Mouse (Mus musculus) layer of hippocampus, adult 9-10 months (tissue): ENCODE data around the gene Fgl2.

Experiments
- DNase-seq: peaks from one replicate; pipeline ENCODE4 v3.0.0; 2022; ENCODE audit warnings: low spot score

The Fgl2 gene

DNA sequence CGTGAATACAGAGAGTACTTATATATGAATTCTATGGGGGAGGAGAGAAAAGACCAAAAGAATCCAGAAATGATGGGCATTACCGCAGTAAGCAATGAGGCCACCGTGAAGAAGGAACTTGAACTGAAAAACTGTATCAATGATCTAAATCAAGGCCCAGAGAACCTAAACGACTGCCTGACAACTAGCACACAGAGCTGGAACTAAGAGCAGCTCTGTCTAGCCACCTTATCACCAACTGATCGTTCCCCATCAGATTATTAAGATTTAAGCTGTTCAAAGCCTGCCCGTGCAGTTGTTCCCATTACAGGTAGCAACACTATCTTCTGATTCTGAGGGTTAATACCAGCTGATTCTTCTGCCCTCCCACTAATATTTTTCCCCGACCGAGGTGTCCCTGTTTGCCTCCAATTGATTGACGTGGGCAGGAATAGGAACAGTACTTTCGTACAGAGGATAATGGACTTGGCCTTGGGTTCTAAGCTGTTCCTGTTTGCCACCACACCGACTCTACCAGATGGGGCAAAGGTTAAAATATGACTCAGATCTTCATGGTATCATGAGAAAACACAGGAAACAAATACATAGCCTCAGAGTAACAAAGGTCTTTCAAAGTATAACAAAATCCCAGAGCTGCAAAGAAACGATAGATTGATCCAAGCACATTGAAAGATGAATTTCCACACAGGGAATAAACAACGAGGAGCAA lies 12.0 kb downstream of the Fgl2 start:
- no peak for DNase-seq

- no peak for DNase-seq
Measured at GRCm38 (mm10) chr5:21384976-21385375, 12.5 kb downstream of the Fgl2 start.

- no peak for DNase-seq
Measured at GRCm38 (mm10) chr5:21386432-21386831, 14.0 kb downstream of the Fgl2 start.

- no peak for DNase-seq
Measured at GRCm38 (mm10) chr5:21387340-21387739, 14.9 kb downstream of the Fgl2 start.

DNA sequence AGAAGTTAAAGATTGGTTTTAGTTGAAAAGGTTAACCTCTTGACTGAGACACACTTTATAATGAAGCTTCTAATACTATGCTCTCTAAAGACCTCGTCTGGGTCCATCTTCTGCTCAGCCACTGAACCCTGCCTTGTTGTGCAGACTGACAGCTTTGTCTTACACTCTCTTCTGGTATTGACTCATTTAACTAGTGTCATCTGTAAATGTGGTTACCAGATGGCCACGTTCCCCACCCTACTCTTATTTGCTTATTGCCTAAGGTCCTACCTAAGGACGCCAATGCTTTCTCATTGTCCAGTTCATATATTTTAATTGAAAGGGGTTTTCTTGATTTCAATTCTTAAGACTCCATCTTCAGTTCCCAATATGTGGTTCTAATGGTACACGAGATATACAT lies 16.4 kb downstream of the Fgl2 start:
- no peak for DNase-seq

GRCm38 (mm10) chr5:21391616-21392384 lies 19.4 kb downstream of the Fgl2 start:
- DNase-seq = no peak

DNA sequence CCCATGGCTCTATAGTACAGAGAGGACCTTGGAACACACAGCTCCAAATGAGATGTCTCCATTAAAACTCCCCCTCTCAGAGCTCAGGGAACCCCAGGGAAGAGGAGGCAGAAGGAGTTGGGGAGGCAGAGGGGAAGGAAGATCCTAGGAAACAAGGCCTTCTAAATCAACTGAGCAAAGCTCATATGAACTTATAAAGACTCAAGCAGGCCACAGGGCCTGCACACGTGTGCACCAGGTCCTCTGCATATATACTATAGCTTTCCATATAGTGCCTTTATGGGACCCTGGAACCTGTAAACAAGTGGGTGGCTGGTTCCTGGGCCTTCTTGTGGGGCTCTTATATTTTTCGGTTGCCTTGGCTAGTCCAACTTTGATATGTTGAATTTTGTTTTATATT lies 22.1 kb downstream of the Fgl2 start:
- DNase-seq = no peak

DNA sequence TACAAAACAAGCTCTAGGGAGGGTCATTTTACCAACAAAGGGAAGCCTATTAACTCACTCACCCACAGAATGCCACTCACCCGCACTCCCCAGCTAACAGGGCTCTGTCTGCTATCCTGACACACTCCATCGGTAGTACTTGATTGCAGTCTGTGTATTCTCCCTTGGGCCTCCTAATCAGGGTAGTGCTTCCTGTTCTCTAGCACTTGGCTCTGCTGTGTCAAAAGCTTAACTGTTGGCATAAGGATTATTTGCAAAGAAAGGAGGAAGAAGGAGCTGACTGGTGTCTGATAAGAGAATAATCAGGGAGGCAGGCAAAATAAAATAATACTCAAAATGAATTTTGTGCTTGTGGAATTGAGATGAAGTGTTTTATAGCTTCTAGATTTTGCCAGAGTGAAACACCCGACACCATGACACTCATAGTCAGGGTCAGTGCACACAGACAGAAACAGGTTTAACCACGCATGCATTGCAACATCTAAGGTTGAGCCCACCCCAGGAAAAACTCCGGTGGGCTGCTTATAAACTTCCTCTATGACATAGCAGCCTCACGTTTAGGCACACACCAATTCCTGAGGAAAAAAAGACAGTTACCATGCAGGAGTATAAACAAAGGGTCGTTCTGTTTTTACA lies 22.9 kb downstream of the Fgl2 start:
- no peak for DNase-seq

- no peak for DNase-seq
Measured at GRCm38 (mm10) chr5:21411261-21411666, 38.8 kb downstream of the Fgl2 start.

DNA sequence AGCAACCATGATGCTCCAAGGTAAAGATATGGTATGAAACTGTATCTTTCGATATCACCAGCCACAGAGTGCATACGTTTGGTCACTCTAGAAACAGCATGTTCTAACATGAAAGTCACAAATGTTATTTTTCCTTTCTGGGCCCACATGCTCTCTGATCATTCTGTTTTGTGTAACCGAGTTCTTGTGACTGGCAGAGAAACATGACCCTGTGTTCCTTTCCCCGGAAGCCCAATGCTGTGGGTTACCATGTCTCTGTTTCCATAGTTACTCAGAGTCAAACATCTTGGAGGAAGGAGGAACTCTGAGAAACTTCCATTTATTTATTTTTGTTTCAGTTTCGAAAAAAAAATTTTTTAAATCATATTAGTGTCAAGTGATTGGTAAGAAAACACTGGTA lies 39.6 kb downstream of the Fgl2 start:
- DNase-seq = no peak

- DNase-seq = no peak
Measured at GRCm38 (mm10) chr5:21413322-21413721, 40.9 kb downstream of the Fgl2 start.

DNA sequence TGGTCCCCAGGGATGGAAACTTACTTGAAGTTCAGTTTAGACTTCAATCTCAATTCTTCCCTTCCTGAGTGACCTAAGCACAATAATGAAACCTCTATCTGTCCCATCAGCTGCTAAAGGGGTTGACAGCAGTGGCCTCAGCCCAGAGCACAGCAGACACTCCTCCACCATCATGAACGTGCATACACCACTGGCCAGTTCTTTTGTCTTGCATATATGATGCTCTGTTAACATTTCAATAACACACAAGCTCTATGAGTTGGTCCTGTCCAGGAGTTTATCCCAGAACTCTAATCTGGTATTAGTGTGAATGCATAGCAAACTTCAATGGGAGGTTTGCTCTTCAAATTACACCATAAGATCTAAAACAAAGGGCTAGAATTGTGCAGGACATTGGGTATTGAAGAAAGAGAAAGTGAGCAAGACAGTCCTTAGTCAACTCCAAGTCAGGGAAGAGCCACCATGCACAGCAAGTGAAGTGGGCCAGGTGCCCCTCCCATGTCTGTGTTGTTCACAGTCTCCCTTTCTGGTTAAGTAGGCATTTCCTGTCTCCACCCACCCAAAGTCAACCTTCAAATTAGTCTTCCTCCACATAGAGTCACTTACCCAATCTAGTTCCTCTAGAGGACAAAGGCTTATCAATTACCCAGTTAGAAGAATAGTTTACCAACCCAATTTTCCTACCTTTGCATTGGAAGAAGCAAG lies 41.8 kb downstream of the Fgl2 start:
- no peak for DNase-seq

DNA sequence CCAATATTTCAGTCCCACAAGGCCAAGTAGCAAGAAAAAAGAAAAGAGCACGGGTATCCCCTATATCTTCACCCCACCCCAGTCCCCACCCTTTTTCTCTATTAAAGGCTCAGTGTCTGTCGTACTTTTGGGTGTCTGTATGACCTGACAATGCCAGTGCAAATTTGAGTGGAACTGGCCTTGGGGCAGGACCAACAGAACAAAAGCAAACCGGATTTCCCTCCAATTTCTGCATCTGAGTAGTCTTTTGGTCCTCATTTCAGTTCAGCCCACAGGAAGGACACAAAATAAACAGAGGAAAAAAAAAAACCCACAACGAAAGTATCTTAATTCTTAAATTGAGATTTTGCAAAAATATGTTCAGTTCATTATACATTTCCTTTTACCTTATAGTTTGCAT lies 46.2 kb downstream of the Fgl2 start:
- no peak for DNase-seq

DNA sequence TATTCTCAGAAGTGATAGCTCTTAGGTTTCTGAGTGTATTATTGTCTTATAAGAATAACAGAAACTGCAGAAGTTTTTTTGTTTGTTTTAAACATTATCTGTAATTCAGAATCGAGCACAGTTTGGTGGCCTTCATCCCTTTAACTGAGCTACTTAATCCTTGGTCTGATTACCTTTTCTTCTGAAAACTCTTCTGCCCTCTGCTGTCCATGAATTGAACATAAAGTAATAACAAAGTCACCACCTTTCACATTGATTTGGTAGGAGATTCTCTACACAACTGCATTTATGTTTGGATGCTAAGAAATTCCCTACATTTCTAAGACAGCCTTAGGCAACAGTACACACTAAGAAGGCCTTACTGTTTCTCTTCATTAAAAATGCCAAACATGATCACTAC lies 48.2 kb downstream of the Fgl2 start:
- peak; percentile 48 for DNase-seq

- DNase-seq = peak; percentile 96
Measured at GRCm38 (mm10) chr5:21424614-21425602, 52.5 kb downstream of the Fgl2 start, which contains the start of the genes Ccdc146 and Fam185a. TSS of gene Ccdc146 (minus strand) at chr5:21424677. TSS of gene Fam185a (plus strand) at chr5:21424958.

DNA sequence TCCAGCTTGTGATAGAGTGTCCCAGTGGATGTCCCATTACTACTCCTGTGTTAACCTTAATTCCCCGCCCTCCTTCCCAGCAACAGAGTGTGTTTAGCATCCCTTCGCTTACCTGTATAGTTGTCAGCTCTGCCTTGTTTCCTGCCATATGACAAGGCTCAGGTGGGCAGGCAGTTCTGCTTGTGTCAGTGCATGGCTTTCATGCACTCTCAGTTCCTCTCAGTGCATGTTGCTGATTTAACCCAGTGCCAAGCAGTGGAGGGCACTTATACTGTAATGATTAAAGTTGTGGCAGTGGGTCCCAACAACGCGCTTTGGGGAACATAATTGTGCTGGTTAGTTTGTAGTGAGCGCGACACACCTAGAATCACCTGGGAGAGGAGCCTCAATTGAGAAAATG lies 54.2 kb downstream of the Fgl2 start:
- DNase-seq = no peak
